Mouse (Mus musculus) erythroid progenitor cell, adult 5-6 weeks (primary cell): ENCODE data around the gene Kpna2. TPM values are rescaled to one million over a fixed set of nuclear protein-coding genes. Genes with fewer than 3 reads are reported as not detected.
A peak's percentile ranks its signal among the peaks of the same experiment; 100 is the strongest.
"Not testable (repeated sequence)": the region's sequence is repeated elsewhere in the genome, so short reads cannot be mapped to it uniquely, and the experiment has no call there.

Source experiments
- ATAC-seq: replicated peaks from 2 replicates; pipeline ENCODE4 v1.8.0; 2016; ENCODE audit warnings: moderate number of reproducible peaks, mild to moderate bottlenecking, moderate TSS enrichment, inconsistent platforms; ENCODE audit not compliant: poor library complexity, low FRiP score, severe bottlenecking
- total RNA-seq, 2 experiments: library from RNA; stranded (forward) in 1 of 2; stranded (reverse) in 1 of 2; fragments of 150-400 nt in 1 of 2; fragments of 186-747, 209-891 nt in 1 of 2; gene quantifications; 2 replicates each; pipeline versions ENCODE4 v1.2.3 to v1.2.4; 2015 to 2017; ENCODE audit warnings: low replicate concordance in 2 of 2

Gene Kpna2
- total RNA-seq, 2 experiments from 2014 or later, result 286 to 494 TPM

DNA sequence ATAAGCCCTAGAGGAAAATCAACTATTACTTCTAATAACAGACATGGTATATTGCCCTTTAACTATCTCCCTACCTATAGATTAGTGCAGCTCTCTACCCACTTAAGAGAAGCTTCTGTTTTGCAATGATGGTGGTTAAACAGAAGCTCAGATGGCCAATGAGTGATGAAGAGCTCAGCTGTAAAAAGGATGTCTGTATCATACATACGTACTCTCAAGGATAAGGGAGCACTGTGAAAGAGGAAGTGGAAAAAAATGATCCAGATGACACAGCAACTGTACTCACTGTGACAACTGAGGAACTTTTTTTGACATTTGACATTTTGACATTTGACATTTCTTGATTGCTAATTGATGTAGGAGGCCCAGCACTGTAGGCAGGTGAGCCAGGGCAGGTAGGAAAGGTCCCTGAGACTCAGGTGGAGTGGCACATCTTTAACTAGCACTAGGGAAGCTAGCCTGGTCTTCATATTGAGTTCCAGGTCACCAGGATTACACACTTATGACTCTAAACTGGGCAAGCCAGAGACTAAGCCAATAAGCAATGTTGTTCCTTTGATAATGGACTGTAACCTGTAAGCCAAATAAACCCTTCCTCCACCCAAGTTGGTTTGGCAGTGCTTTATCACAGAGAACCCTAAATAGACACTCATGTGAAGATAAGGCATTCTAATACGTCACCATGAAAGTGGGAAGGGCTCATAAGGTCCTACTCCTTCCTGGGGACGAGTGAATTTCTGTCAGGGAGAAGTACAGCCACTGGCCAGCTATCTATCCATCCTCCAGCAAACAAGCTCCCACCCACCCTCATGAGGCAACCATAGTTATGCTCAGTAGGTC, 4.9 kb downstream of the Kpna2 start:
- ATAC-seq, result peak; percentile 44

DNA sequence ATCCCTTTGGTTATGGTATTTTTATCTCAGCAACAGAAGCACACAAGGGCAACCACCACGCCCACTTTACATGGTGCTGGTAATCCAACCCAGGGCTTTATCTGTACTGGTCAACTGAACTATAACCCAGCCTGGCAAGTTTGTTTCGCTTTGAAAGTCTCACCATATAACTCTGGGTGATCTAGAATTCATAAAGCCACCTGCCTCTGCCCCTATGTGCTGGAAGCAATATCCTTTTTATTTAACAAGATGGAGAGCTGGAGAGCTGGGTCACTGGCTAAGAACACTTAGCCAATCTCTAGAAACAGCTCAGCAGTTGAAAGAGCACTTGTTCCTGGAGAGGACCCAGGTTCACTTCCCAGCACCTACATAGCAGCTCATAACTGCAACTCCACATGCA, 12.0 kb downstream of the Kpna2 start:
- no peak for ATAC-seq

DNA sequence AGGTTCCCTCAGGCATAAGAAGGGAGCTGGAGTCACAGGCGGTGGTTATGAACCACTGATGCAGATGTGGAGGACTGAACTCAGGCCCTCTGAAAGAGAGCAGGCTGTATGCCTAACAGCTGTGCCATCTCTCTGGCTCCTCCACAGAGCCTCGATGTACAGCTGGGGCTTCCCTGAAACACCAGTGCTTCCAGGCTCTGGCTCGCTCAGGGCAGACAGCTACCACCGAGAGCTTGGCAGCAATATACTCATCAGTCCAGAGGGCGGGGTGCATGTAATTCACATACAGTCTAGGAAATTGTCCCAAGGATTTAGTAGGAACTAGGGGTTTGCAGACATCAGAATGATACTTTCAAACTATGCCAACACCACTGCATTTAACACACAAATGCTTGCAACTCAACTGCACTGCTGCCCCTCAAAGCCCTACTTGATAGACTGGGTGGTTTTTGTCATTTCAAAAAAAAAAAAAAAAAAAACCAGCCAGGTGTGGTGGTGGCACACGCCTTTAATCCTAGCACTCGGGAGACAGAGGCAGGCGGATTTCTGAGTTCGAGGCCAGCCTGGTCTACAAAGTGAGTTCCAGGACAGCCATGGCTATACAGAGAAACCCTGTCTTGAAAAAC, 13.2 kb downstream of the Kpna2 start:
- ATAC-seq, result not testable (repeated sequence)

DNA sequence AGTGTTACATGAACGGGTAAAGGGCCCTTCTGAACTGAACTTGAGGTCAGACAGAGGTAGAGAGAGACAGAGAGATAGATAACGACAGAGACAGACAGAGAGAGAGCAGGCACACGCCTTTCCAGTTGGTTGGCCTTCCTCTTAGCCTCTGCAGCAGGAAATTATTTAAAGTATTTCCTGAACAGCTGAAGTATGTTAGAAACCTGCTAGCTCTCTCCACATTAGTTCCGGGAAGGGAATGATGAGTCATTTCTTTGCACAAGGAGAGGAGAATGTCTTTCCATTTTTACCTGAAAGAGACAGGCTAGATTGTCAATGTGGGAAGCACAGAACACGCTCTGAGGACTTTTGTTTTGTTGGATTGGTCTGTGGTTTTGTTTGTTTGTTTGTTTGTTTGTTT, 17.0 kb downstream of the Kpna2 start:
- no peak for ATAC-seq

- ATAC-seq, result no peak
Measured at GRCm38 (mm10) chr11:106981787-106982186, 17.6 kb downstream of the Kpna2 start.

GRCm38 (mm10) chr11:106980455-106980854, 18.9 kb downstream of the Kpna2 start:
- no peak; the same call in 1 of the 2 replicates for ATAC-seq

DNA sequence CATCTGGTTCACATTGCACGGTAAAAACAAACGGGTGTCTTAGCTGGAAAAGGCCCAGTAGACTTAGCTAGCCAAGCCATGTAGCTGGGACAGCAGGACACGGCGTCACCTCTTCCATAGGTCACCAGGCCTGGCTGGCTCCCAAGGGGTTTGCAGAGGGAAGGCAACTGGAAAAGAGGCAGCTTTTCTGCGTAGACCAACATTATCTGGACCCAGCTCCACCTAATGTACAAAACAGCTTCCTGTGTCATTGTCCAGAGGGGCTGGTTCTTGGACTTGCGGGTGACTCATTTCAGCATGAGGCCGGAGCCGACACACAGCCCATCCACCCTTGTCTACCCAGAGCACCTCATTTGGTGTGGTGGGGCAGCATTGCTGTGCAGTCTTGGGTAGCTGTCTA, 23.1 kb downstream of the Kpna2 start:
- ATAC-seq, result no peak

- no peak for ATAC-seq
Measured at GRCm38 (mm10) chr11:106975419-106976177, 23.7 kb downstream of the Kpna2 start.

GRCm38 (mm10) chr11:106974440-106974839, 24.9 kb downstream of the Kpna2 start:
- no peak for ATAC-seq

- ATAC-seq, result no peak
Measured at GRCm38 (mm10) chr11:106973016-106973415, 26.3 kb downstream of the Kpna2 start.

GRCm38 (mm10) chr11:106969798-106970197, 29.5 kb downstream of the Kpna2 start:
- ATAC-seq, result no peak

- no peak for ATAC-seq
Measured at GRCm38 (mm10) chr11:106967630-106968029, 31.7 kb downstream of the Kpna2 start.

- ATAC-seq, result no peak
Measured at GRCm38 (mm10) chr11:106965881-106966280, 33.5 kb downstream of the Kpna2 start.

DNA sequence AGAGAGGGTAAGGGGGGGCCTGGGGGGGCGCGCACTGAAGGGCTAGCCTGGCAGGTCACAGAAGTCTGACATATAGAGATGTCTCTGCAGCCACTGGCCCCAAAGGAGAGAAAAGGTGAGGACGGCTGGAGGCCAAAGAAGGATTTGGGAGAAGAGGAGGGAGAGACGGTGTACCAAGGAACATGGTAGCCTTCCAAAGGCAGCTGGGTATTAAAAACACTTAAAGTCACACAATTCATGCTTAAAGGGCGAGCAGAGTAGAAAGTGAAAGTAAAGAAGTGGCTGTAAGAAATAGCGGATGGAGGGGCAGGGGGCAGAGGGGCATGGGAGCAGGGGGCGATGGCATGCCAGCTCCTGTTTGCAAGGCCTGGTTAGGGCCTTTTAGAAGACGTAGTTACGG, 37.0 kb downstream of the Kpna2 start:
- ATAC-seq, result no peak

- no peak for ATAC-seq
Measured at GRCm38 (mm10) chr11:106961471-106962081, 37.8 kb downstream of the Kpna2 start.

GRCm38 (mm10) chr11:106959121-106959520, 40.2 kb downstream of the Kpna2 start:
- ATAC-seq, result no peak

GRCm38 (mm10) chr11:106958407-106959071, 40.8 kb downstream of the Kpna2 start:
- no peak for ATAC-seq

GRCm38 (mm10) chr11:106957271-106957980, 41.9 kb downstream of the Kpna2 start:
- ATAC-seq, result no peak

GRCm38 (mm10) chr11:106954566-106954965, 44.8 kb downstream of the Kpna2 start:
- no peak for ATAC-seq
